Mouse (Mus musculus) Patski (cell line): ENCODE measurements around the gene Nr1h4. TPM values are rescaled to one million over a fixed set of nuclear protein-coding genes. Genes with fewer than 3 reads are reported as not detected.

ENCODE experiments used
- ATAC-seq: fragments of 100-300 bp; one replicate; pipeline ENCODE4 v1.8.0; 2021
- CTCF ChIA-PET: fragments of 350-600 bp; sonication (Branson Sonifier 250); formaldehyde crosslinking; loops from one replicate; lab custom pipeline; 2022; ENCODE audit warnings: inconsistent platforms; lab: Charles Lee
- POLR2A ChIA-PET: fragments of 350-600 bp; sonication (Branson Sonifier 250); formaldehyde crosslinking; loops from one replicate; lab custom pipeline; 2022; ENCODE audit warnings: antibody characterized with exemption, inconsistent platforms; lab: Charles Lee
- DNase-seq: peaks from one replicate; pipeline ENCODE4 v3.0.0-alpha.2; 2011; ENCODE audit warnings: low read depth, low spot score
- H3K27me3 ChIP-seq: fragments of 371-371 bp; one replicate; pipeline ENCODE4 v1.5.1; 2021
- CTCF ChIP-seq: fragments of 100-300 bp; IDR thresholded peaks from one replicate; pipeline ENCODE4 v1.5.1; 2021
- in situ Hi-C: fragments of 300-500 bp; cut with MboI; formaldehyde crosslinking; loops from 3 replicates; pipeline ENCODE4 v1.11.1; 2018; ENCODE audit warnings: low pct_unique_long_range_greater_than_20kb, mixed read lengths
- polyA plus RNA-seq: library from polyadenylated mRNA; unstranded; gene quantifications from one replicate; pipeline ENCODE4 v1.2.3, GENCODE M21; 2021

Gene Nr1h4
- polyA plus RNA-seq, 1 experiment from 2014 or later, result 1.3 TPM

DNA sequence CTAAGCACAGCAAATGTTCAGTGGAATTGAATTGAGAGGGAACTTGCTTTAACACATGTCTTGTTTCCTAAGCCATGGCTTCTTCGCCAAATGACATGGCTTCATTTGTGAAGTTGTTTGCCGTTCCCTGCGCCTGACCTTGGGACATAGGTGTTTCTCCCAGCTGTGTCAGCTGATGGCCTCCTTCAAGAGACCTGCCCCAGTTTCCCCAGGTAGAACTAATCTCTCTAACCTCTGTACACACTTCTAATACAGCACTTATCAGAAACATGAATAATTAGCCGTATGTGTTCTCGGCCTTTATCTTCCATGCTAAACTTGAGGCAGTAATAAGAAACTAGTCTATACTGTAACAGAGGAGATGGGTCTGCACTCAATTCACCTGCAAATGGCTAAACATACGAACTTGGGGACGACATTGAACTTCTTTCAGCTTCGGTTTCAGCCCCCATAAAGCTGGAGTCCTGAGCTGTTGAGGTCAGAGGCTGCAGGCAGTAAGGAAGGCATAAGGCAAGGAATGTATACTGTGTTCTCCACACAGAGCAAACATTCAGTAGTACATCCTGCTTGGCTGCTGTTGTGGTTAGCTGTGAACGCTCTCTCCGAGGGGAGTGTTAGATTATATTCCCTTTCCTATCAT is 28.3 kb downstream of the Nr1h4 start:
- in situ Hi-C loops, result no loop called here
- no peaks in the 10 kb centered on the region for H3K27me3 ChIP-seq
- POLR2A ChIA-PET, result no interaction called here
- no peak for TF ChIP-seq CTCF
- ATAC-seq (no peak), DNase-seq (no peak)
- CTCF ChIA-PET, result no interaction called here

- in situ Hi-C loops, result no loop called here
- ATAC-seq (no peak), DNase-seq (no peak)
- CTCF ChIA-PET, result interaction anchor here (0.9 to 1.5 kb wide), 3 partner anchors 9 to 85 kb away, joined by 3 to 4 read pairs (median 3); no protein-coding TSS in a partner anchor
- no peak for TF ChIP-seq CTCF
- no peaks in the 10 kb centered on the region for H3K27me3 ChIP-seq
- POLR2A ChIA-PET, result no interaction called here
These were observed 30.3 kb downstream of the Nr1h4 start for GRCm38 (mm10) chr10:89502986-89503560.

DNA sequence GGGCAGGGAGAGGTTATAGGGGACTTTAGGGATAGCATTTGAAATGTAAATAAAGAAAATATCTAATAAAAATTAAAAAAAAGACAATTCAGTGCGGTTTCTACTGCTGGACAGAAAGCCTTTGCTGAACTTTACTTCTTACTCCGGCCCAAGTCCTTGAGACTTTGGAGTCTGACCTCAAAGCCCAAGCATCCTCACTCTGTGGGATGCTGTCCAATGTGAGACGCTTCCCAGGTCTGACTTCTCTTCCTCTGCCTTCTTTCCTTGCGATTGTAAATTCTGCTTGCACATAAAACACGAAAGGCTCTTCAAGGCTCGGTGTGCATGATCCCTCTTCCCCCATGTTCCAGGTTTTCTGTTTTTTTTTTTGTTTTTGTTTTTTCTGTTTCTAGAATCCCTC is 31.5 kb downstream of the Nr1h4 start:
- CTCF ChIA-PET, result no interaction called here
- no peak for ATAC-seq
- H3K27me3 ChIP-seq, result no peaks in the 10 kb centered on the region
- in situ Hi-C loops, result no loop called here
- POLR2A ChIA-PET, result no interaction called here
- no peak for TF ChIP-seq CTCF
- no peak for DNase-seq

- DNase-seq (no peak), ATAC-seq (no peak)
- ChIA-PET CTCF (no interaction called here), POLR2A (no interaction called here)
- no peaks in the 10 kb centered on the region for H3K27me3 ChIP-seq
- no peak for TF ChIP-seq CTCF
- in situ Hi-C loops, result no loop called here
These were observed 37.8 kb downstream of the Nr1h4 start for GRCm38 (mm10) chr10:89495537-89495936.

DNA sequence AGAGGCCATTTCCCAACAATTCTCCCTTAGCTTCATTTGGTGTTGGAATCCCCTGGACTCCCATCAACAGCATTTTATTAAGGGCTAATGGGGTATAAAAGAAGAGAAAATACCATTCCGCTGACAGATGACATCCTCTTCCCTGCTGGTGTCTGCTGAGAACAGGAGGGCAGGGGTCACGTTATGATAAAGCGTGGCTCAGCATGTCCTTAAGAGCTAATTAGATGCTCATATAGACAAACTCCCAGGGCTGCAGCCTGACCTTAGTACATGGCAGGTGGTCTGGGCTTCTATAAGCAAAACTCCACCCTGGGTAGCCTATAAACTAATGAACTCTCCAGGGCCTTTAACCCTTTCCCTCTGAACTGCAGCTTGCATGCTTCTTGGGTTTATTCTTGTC is 42.1 kb downstream of the Nr1h4 start:
- in situ Hi-C loops, result no loop called here
- ChIA-PET POLR2A (interaction anchor here (0.6 kb wide), 1 partner anchor 10 kb away, joined by 3 read pairs; no protein-coding TSS in a partner anchor), CTCF (interaction anchor here (1.4 kb wide), 1 partner anchor 138 kb away, joined by 7 read pairs; no protein-coding TSS in a partner anchor)
- ATAC-seq, result no peak
- H3K27me3 ChIP-seq, result no peaks in the 10 kb centered on the region
- no peak for TF ChIP-seq CTCF
- DNase-seq, result no peak

GRCm38 (mm10) chr10:89490250-89490649 is 43.1 kb downstream of the Nr1h4 start:
- ChIA-PET CTCF (interaction anchor here (1.4 kb wide), 1 partner anchor 139 kb away, joined by 7 read pairs; no protein-coding TSS in a partner anchor), POLR2A (interaction anchor here (0.6 kb wide), 1 partner anchor 94 kb away, joined by 3 read pairs; no protein-coding TSS in a partner anchor)
- in situ Hi-C loops, result no loop called here
- no peaks in the 10 kb centered on the region for H3K27me3 ChIP-seq
- DNase-seq (no peak), ATAC-seq (no peak)
- no peak for TF ChIP-seq CTCF

- TF ChIP-seq CTCF, result peak; percentile 32
- no peaks in the 10 kb centered on the region for H3K27me3 ChIP-seq
- CTCF ChIA-PET, result interaction anchor here (0.9 to 1.1 kb wide), 4 partner anchors 8 to 140 kb away, joined by 3 to 4 read pairs (median 3); no protein-coding TSS in a partner anchor
- DNase-seq, result no peak
- ATAC-seq, result no peak
- POLR2A ChIA-PET, result no interaction called here
- in situ Hi-C loops, result no loop called here
These were observed 43.9 kb downstream of the Nr1h4 start for GRCm38 (mm10) chr10:89489459-89489858.

GRCm38 (mm10) chr10:89486995-89487742 is 46.2 kb downstream of the Nr1h4 start:
- TF ChIP-seq CTCF, result no peak
- ATAC-seq (no peak), DNase-seq (no peak)
- in situ Hi-C loops, result no loop called here
- ChIA-PET CTCF (interaction anchor here (1.0 to 1.5 kb wide), 5 partner anchors 19 to 148 kb away, joined by 3 to 7 read pairs (median 3); no protein-coding TSS in a partner anchor), POLR2A (no interaction called here)
- no peaks in the 10 kb centered on the region for H3K27me3 ChIP-seq

DNA sequence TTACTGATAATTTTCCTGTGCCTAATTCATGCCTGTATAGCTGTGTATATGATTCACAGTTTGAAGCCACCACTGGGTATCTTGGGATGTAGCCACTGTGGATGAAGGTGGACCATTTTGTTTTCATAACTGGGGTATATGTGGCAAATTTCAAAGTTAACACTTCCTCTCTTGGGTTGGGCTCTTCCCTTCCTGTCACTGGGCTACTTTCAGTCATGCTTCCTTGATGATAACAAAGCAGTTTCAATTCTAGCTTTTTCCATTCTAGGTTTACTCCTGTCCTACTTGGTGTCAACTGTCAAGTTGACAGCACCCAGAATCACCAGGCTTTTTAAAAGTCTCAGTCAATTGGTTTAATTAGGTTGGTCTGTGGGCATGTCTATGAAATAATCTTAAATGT is 48.5 kb downstream of the Nr1h4 start:
- ChIA-PET POLR2A (no interaction called here), CTCF (interaction anchor here (2.5 kb wide), 1 partner anchor 23 kb away, joined by 7 read pairs; no protein-coding TSS in a partner anchor)
- in situ Hi-C loops, result no loop called here
- ATAC-seq, result no peak
- DNase-seq, result no peak
- no peaks in the 10 kb centered on the region for H3K27me3 ChIP-seq
- TF ChIP-seq CTCF, result no peak

DNA sequence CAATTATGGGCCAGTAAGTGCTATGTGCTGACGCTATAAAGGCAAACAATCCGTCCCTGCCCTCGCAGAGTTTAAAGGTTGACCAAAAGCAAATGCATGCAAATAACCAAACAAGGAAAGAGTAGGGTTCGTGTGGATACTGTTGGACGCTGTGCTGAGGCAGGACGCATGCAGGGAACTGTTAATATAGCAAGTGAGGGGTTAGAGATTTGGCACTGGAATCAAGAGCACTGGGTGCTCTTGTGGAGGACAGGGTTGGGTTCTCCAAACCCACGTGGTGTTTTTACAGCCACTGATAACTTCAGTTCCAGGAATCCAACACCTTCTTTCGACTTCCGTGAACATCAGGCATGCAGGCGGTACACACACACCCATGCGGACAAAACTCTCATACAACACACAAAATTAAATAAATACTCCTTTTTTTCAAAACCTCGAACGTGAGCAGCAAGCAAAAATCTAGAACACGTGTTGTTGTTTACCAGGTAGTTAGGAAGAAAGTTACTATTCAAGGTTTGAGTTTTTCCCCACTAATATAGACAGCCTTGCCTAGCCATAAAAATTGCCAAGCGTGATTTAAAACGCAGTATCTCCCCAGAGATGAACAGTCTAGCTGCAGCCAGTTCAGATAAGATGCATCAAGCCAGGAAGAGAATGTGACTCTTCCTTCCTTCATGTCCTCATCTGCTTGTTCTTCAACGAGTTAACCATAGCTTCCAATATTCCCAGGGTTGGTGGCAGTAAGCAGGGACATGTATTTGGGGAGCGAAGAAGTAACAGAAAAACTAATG is 49.4 kb downstream of the Nr1h4 start:
- ChIA-PET POLR2A (no interaction called here), CTCF (interaction anchor here (1.2 to 2.5 kb wide), 2 partner anchors 22 to 137 kb away, joined by 3 to 7 read pairs; partner anchors contain the start of gene Slc17a8)
- TF ChIP-seq CTCF, result no peak
- ATAC-seq, result no peak
- H3K27me3 ChIP-seq, result no peaks in the 10 kb centered on the region
- in situ Hi-C loops, result no loop called here
- DNase-seq, result no peak
